Mouse (Mus musculus): Measurements from ENCODE around the gene Vat1. TPM values are rescaled to one million over a fixed set of nuclear protein-coding genes. Genes with fewer than 3 reads are reported as not detected.

The Vat1 gene
- polyA plus RNA-seq, 1 experiment from 2014 or later = 47.6 TPM

DNA sequence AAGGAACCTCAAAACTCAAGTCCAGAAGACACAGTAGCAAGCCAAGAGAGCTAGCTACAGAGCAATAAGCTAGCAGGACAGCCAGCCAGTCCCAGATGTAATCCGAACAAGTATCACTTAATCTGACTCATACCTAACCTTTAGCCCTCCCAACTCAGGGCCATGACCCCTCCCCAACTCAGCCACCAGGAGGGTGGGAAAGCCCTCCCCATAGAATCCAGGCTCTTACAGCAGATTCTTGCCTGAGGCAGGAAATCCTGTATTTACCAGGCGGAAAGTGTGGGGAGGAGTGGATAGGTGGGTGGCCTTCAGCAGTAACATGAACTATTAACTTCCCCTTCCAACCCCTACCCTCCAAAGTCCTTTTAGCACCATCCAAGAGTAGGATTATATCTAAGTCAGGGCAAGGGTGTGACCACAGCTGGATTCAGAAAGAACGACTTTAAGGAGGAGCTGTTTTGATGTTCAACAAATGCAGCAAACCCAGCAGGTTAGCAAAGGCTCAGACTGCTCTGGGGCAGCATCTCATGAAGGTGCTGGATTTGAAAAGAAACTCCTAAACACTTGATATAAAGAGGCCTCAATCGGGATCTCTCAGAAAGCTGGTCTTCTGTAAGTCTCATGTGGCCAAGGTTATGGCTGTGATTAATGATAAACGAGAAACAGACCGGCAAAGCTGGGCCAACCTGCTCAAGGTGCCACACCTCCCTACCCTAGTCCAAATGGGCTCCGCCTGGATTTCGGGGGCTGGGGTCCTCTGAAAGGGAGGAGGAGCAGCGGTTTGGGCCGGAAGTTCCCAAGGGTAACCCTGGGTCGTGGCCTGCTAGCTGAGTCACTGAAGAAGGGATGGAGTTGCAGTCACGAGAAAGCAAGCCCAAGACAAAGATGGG lies 1.6 kb downstream of the Vat1 start, which contains the start of gene Rnd2:
Gene Rnd2, plus strand, starts transcription at position 789 of the 890 bp plus-strand sequence.
- Histone ChIP-seq H3K36me3 (ENCODE audit: control insufficient read depth, insufficient read depth, low read length) (peaks cover 15% of the 10 kb centered on the region), H3K4me2 (replicated peaks; ENCODE audit: low read depth, low read length) (peak within 1 kb of the TSS; percentile 98), H3K4me1 (ENCODE audit: control insufficient read depth, insufficient read depth, low read length) (peaks cover 32% of the 10 kb centered on the region), H3K27me3 (ENCODE audit: control insufficient read depth, insufficient read depth, low read length) (no peaks in the 10 kb centered on the region), H3K27ac (ENCODE audit: low read length) (peak within 1 kb of the TSS; percentile 86), H3K9ac (replicated peaks; ENCODE audit: low read depth, low read length) (peak within 1 kb of the TSS; percentile 64), H3K4me3 (ENCODE audit: low read depth, low read length) (peak within 1 kb of the TSS; percentile 86), H3K9me3 (ENCODE audit: control insufficient read depth, low read depth, low read length) (no peaks in the 10 kb centered on the region)
- ATAC-seq (ENCODE audit: insufficient number of reproducible peaks, insufficient read depth, low FRiP score, low read depth) = peak; percentile 14; the same call in 1 of the 2 replicates
- 12% methylated on average over 12 of the region's 12 CpGs for WGBS

DNA sequence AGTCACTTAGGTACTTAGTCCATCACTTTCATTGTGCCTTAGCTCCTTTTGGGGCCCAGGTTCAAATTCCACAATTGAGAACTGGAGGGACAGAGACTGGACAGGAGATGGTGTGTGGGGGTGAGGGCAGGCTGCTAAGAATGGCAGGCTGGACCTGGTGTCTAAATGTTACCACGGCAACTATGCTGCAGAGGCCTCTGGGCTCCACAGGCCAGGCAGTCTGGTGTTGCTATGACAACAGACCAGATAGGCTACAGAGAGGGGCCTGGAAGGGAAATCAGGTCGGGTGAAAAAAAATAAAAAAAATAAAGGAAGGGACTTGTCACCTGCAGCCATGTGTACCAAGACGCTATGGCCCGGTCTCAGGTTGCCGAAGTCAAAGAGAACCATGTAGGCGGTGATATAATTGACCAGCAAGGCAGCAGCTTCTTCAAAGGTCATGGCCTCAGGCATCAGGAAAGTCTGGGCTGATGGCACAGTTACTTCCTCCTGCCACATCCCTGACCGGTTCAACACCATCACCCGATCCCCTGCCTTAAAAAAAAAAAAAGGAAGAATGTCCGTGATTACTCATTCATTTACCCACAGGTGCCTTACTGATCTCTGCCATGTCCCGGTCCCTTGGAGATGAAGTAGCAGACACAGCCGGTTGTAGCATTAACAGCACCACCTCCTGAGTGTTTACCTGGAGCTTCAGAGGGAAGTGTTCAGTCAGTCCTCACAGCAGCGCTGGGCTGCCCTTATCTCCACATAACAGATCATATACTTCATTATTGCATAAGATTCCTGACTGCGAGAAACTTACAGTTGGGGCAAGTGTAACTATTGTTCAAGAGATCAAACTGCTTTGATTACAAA lies 3.2 kb downstream of the Vat1 start:
- 24% methylated on average over 13 of the region's 13 CpGs for WGBS

DNA sequence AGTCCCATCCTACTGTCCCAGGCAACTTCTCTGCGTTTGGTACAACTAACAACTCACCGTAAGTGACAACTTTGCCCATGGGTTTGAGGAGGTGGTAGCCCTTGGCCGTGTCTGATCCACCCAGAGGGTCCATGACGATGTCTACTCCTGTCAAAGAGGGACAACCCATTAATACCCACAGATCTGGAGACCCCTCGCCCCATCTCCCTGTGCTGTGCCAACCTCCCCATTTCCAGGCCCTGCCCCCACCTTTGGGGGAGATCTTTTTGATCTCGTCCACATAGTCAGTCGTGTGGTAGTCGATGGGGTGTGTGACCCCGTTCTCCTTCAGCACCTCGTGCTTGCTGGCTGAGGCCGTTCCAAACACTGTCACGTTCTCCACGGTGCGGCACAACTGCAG lies 3.9 kb downstream of the Vat1 start:
- Histone ChIP-seq H3K9me3 (ENCODE audit: control insufficient read depth, low read depth, low read length) (no peaks in the 10 kb centered on the region), H3K27me3 (ENCODE audit: control insufficient read depth, insufficient read depth, low read length) (no peaks in the 10 kb centered on the region), H3K4me1 (ENCODE audit: control insufficient read depth, insufficient read depth, low read length) (peaks cover 34% of the 10 kb centered on the region), H3K4me2 (replicated peaks; ENCODE audit: low read depth, low read length) (no peak overlapping the region), H3K4me3 (ENCODE audit: low read depth, low read length) (no peak overlapping the region), H3K9ac (replicated peaks; ENCODE audit: low read depth, low read length) (no peak overlapping the region), H3K27ac (ENCODE audit: low read length) (no peak overlapping the region), H3K36me3 (ENCODE audit: control insufficient read depth, insufficient read depth, low read length) (peaks cover 17% of the 10 kb centered on the region)
- no peak for ATAC-seq (ENCODE audit: insufficient number of reproducible peaks, insufficient read depth, low FRiP score, low read depth)
- 89% methylated on average over 14 of the region's 14 CpGs for WGBS

More for the DNA sequence above, 3.2 kb downstream of the Vat1 start:
- no peak for ATAC-seq (ENCODE audit: insufficient number of reproducible peaks, insufficient read depth, low FRiP score, low read depth)
- H3K36me3 ChIP-seq (ENCODE audit: control insufficient read depth, insufficient read depth, low read length) = peaks cover 17% of the 10 kb centered on the region
- no peak overlapping the region for H3K9ac ChIP-seq (replicated peaks; ENCODE audit: low read depth, low read length)
- 0 out of 2 replicates have a peak overlapping the region, but pooled peaks have one; percentile 98 for H3K4me2 ChIP-seq (replicated peaks; ENCODE audit: low read depth, low read length)
- peaks cover 34% of the 10 kb centered on the region for H3K4me1 ChIP-seq (ENCODE audit: control insufficient read depth, insufficient read depth, low read length)
- no peak overlapping the region for H3K4me3 ChIP-seq (ENCODE audit: low read depth, low read length)
- no peaks in the 10 kb centered on the region for H3K9me3 ChIP-seq (ENCODE audit: control insufficient read depth, low read depth, low read length)
- no peaks in the 10 kb centered on the region for H3K27me3 ChIP-seq (ENCODE audit: control insufficient read depth, insufficient read depth, low read length)
- H3K27ac ChIP-seq (ENCODE audit: low read length) = 0 out of 2 replicates have a peak overlapping the region, but pooled peaks have one; percentile 21

DNA sequence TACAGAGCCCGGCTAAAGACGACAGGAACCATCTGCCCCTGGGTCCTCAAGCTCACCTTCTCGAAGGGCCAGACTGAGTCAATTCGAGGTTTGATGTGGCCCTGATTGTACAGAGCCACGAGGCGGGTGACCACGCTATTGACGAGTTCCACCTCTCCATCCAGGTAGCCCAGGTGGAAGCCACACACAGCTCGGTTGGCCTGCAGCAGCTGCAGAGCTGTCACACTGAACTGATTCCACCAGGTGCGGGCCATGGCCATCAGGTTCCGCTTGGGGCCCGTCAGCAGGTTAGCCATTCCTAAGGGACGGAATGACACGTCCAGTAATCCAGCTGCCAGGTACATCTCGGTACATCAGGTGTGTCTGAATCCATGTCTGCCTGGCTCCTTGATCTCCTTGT lies 5.7 kb downstream of the Vat1 start:
- Histone ChIP-seq H3K27me3 (ENCODE audit: control insufficient read depth, insufficient read depth, low read length) (no peaks in the 10 kb centered on the region), H3K4me3 (ENCODE audit: low read depth, low read length) (no peak overlapping the region), H3K4me1 (ENCODE audit: control insufficient read depth, insufficient read depth, low read length) (peaks cover 34% of the 10 kb centered on the region), H3K9me3 (ENCODE audit: control insufficient read depth, low read depth, low read length) (no peaks in the 10 kb centered on the region), H3K9ac (replicated peaks; ENCODE audit: low read depth, low read length) (no peak overlapping the region), H3K27ac (ENCODE audit: low read length) (no peak overlapping the region), H3K4me2 (replicated peaks; ENCODE audit: low read depth, low read length) (no peak overlapping the region), H3K36me3 (ENCODE audit: control insufficient read depth, insufficient read depth, low read length) (peaks cover 17% of the 10 kb centered on the region)
- 79% methylated on average over 15 of the region's 15 CpGs for WGBS
- no peak for ATAC-seq (ENCODE audit: insufficient number of reproducible peaks, insufficient read depth, low FRiP score, low read depth)

DNA sequence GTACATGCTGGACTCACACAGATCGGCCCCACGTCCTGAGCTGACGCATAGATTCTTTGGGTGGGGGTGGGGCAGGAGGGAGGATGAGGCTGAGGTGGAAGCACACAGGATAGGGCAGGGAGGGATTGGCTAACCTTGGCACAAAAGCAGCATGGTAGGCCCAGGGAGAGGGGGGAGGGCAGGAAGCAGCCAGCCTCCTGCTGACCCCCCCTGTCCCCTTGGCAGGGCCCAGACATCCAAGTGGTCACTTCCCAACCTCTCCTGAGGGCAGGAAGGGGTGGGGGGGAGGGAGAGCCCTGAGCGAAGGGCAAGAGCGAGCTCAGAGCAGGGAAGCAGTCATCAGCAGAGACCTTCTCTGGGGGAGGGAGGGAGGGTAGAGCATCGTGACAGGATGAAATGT lies 6.3 kb downstream of the Vat1 start:
- H3K27me3 ChIP-seq (ENCODE audit: control insufficient read depth, insufficient read depth, low read length) = no peaks in the 10 kb centered on the region
- WGBS = 38% methylated on average over 6 of the region's 6 CpGs
- ATAC-seq (ENCODE audit: insufficient number of reproducible peaks, insufficient read depth, low FRiP score, low read depth) = no peak
- H3K4me1 ChIP-seq (ENCODE audit: control insufficient read depth, insufficient read depth, low read length) = peaks cover 33% of the 10 kb centered on the region
- H3K27ac ChIP-seq (ENCODE audit: low read length) = no peak overlapping the region
- H3K9ac ChIP-seq (replicated peaks; ENCODE audit: low read depth, low read length) = no peak overlapping the region
- no peak overlapping the region for H3K4me2 ChIP-seq (replicated peaks; ENCODE audit: low read depth, low read length)
- H3K9me3 ChIP-seq (ENCODE audit: control insufficient read depth, low read depth, low read length) = no peaks in the 10 kb centered on the region
- H3K4me3 ChIP-seq (ENCODE audit: low read depth, low read length) = no peak overlapping the region
- H3K36me3 ChIP-seq (ENCODE audit: control insufficient read depth, insufficient read depth, low read length) = peaks cover 17% of the 10 kb centered on the region

DNA sequence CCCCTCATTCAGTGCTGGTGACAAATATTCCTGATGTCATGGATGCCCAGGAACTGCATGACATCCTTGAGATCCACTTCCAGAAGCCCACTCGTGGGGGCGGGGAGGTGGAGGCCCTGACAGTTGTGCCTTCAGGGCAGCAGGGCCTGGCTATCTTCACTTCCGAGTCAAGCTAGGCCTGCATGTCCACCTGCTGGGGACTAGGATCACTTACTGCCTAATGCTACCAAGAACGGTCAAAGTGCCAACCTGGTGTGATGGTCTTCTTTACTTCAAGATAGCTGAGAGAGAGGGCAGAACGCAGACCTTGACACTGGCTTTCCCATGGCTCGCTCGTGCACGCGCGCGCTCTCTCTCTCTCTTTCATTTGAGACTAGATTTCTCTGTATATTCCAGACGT lies 7.8 kb downstream of the Vat1 start:
- Histone ChIP-seq H3K27me3 (ENCODE audit: control insufficient read depth, insufficient read depth, low read length) (no peaks in the 10 kb centered on the region), H3K27ac (ENCODE audit: low read length) (no peak overlapping the region), H3K9me3 (ENCODE audit: control insufficient read depth, low read depth, low read length) (no peaks in the 10 kb centered on the region), H3K4me3 (ENCODE audit: low read depth, low read length) (no peak overlapping the region), H3K36me3 (ENCODE audit: control insufficient read depth, insufficient read depth, low read length) (peaks cover 17% of the 10 kb centered on the region), H3K4me1 (ENCODE audit: control insufficient read depth, insufficient read depth, low read length) (peaks cover 21% of the 10 kb centered on the region), H3K9ac (replicated peaks; ENCODE audit: low read depth, low read length) (no peak overlapping the region), H3K4me2 (replicated peaks; ENCODE audit: low read depth, low read length) (no peak overlapping the region)
- 78% methylated on average over 12 of the region's 12 CpGs for WGBS
- no peak for ATAC-seq (ENCODE audit: insufficient number of reproducible peaks, insufficient read depth, low FRiP score, low read depth)

DNA sequence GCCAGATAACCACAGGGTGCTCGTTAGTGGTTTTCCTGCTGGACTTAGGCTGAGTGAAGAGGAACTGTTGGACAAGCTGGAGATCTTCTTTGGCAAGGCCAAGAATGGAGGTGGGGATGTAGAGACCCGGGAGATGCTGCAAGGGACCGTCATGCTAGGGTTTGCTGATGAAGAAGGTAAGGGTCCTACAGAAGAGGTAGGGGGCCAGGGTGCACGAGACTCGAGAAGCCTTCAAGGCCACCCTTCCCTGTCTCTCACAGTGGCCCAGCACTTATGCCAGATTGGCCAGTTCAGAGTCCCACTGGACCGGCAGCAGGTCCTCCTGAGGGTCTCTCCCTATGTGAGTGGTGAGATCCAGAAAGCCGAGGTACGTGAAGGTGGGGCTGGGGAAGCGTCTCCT lies 8.4 kb downstream of the Vat1 start:
- Histone ChIP-seq H3K36me3 (ENCODE audit: control insufficient read depth, insufficient read depth, low read length) (peaks cover 17% of the 10 kb centered on the region), H3K27ac (ENCODE audit: low read length) (no peak overlapping the region), H3K4me3 (ENCODE audit: low read depth, low read length) (no peak overlapping the region), H3K4me1 (ENCODE audit: control insufficient read depth, insufficient read depth, low read length) (peaks cover 21% of the 10 kb centered on the region), H3K9ac (replicated peaks; ENCODE audit: low read depth, low read length) (no peak overlapping the region), H3K27me3 (ENCODE audit: control insufficient read depth, insufficient read depth, low read length) (no peaks in the 10 kb centered on the region), H3K9me3 (ENCODE audit: control insufficient read depth, low read depth, low read length) (no peaks in the 10 kb centered on the region), H3K4me2 (replicated peaks; ENCODE audit: low read depth, low read length) (no peak overlapping the region)
- no peak for ATAC-seq (ENCODE audit: insufficient number of reproducible peaks, insufficient read depth, low FRiP score, low read depth)
- WGBS = 87% methylated on average over 9 of the region's 9 CpGs

DNA sequence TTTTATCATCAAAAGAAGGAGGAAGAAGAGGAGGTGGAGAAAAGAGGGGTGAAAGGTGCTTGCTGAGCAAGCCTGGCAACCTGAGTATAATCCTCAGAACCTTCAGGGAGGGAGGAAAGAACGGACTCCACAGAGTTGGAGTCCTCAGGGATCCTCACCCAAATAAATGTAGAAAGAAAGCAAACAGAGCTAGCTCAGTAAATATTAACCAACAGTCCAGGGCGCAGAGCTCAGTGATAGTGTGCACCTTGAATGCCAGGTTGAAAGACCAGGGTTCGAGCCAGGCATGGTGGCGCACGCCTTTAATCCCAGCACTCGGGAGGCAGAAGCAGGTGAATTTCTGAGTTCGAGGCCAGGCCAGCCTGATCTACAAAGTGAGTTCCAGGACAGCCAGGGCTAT lies 10.4 kb downstream of the Vat1 start:
- no peak overlapping the region for H3K9ac ChIP-seq (replicated peaks; ENCODE audit: low read depth, low read length)
- WGBS = 76% methylated on average over 7 of the region's 7 CpGs
- H3K4me2 ChIP-seq (replicated peaks; ENCODE audit: low read depth, low read length) = no peak overlapping the region
- ATAC-seq (ENCODE audit: insufficient number of reproducible peaks, insufficient read depth, low FRiP score, low read depth) = no peak
- no peak overlapping the region for H3K27ac ChIP-seq (ENCODE audit: low read length)
- H3K9me3 ChIP-seq (ENCODE audit: control insufficient read depth, low read depth, low read length) = no peaks in the 10 kb centered on the region
- H3K4me3 ChIP-seq (ENCODE audit: low read depth, low read length) = no peak overlapping the region
- peaks cover 12% of the 10 kb centered on the region for H3K36me3 ChIP-seq (ENCODE audit: control insufficient read depth, insufficient read depth, low read length)
- no peaks in the 10 kb centered on the region for H3K27me3 ChIP-seq (ENCODE audit: control insufficient read depth, insufficient read depth, low read length)
- peaks cover 16% of the 10 kb centered on the region for H3K4me1 ChIP-seq (ENCODE audit: control insufficient read depth, insufficient read depth, low read length)
